In genomic region chr4:120702511-120702910, GRCm38 (mm10) we compare ENCODE assay signal across 28 mouse cellular contexts. TPM values are rescaled to one million over a fixed set of nuclear protein-coding genes. Genes with fewer than 3 reads are reported as not detected.
"Had no signal": no experiment of that assay in that cellular context is flagged by ENCODE, and none has a peak within 500 bp of the region (broad histone marks: within the 10 kb centered on the region; RNA-seq: fewer than 3 reads in every experiment).

No protein-coding gene starts in this region.

- ATAC-seq: inflammation-experienced regulatory T-cells, adult 6 months; intestine, embryonic 15.5 days; intestine, embryonic 16.5 days; intestine, postnatal 0 days had no signal

- H3K36me3 ChIP-seq: heart, embryonic 10.5 days; heart, embryonic 12.5 days; heart, embryonic 13.5 days; heart, embryonic 15.5 days; hindbrain, embryonic 10.5 days; hindbrain, embryonic 12.5 days; hindbrain, embryonic 15.5 days; intestine, embryonic 15.5 days; kidney, embryonic 15.5 days had no signal

- H3K4me2 ChIP-seq: heart, embryonic 11.5 days; heart, embryonic 12.5 days; heart, embryonic 13.5 days; heart, embryonic 15.5 days; hindbrain, embryonic 12.5 days; hindbrain, embryonic 13.5 days; hindbrain, embryonic 14.5 days; hindbrain, embryonic 15.5 days; intestine, embryonic 15.5 days; kidney, embryonic 15.5 days had no signal

- H3K4me3 ChIP-seq: heart, embryonic 10.5 days; heart, embryonic 12.5 days; heart, embryonic 13.5 days; heart, embryonic 15.5 days; hindbrain, embryonic 10.5 days; hindbrain, embryonic 12.5 days; hindbrain, embryonic 13.5 days; hindbrain, embryonic 15.5 days; intestine, embryonic 15.5 days; kidney, embryonic 15.5 days; layer of hippocampus, adult 2 months had no signal

- DNase-seq: heart, postnatal 36 days; kidney, adult 11 months; kidney, adult 18-20 months; kidney, adult 2 months; kidney, adult 8-10 months; kidney, adult 9 months; kidney, postnatal 10 days; kidney, postnatal 14 days; kidney, postnatal 25 days; kidney, postnatal 36 days; kidney, postnatal 4 days; layer of hippocampus, postnatal 36 days had no signal

RNA-seq across cellular contexts. Expression of gene Kcnq4, which starts 45.9 kb away (rescaled TPM):
- polyA plus RNA-seq: inflammation-experienced regulatory T-cells, adult 6 months had no signal
